13 mouse cellular contexts compared by ENCODE assay signal in the genomic region with DNA sequence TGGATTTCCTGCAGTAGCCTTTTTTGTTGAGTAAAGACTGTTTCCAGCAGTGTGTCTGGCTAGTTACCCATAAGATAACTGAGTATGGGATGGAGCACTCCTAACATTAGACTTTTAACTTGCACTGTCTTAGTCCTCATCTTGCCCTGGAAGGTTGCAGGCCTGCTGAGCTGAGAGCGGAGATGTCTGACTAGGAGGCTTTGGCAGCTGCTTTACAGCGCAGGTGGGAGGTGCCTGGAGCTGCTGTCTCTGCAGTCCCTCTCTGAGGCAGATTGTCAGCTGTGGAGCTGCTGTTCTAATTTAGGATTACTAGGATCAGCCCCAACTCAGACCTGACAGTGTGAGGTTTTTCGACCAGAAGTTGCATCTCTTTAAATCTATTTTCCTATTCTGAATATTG. TPM values are rescaled to one million over a fixed set of nuclear protein-coding genes. Genes with fewer than 3 reads are reported as not detected.
DNase-seq lines count a peak whose midpoint lies in the region; ATAC-seq and TF ChIP-seq lines count a peak whose summit lies in the region.
"Had no signal": no experiment of that assay in that cellular context is flagged by ENCODE, and none has a peak within 500 bp of the region (broad histone marks: within the 10 kb centered on the region; RNA-seq: fewer than 3 reads in every experiment).

No protein-coding gene starts in this region.

- no peak overlapping the region for H3K27ac ChIP-seq in liver, postnatal 0 days (ENCODE audit: low read depth)
- peak overlapping the region; percentile 53; the same call in 1 of the 2 replicates for H3K27ac ChIP-seq in heart, embryonic 16.5 days (ENCODE audit: low read length)
- H3K27ac ChIP-seq in olfactory bulb, adult 2 months (ENCODE audit: insufficient read depth, low read depth, low read length) = peak overlapping the region; percentile 51; the same call in 1 of the 2 replicates
- H3K27ac ChIP-seq: neural tube, embryonic 13.5 days had no signal

- no peaks in the 10 kb centered on the region for H3K27me3 ChIP-seq in liver, postnatal 0 days (ENCODE audit: insufficient read depth, low read length)
- no peaks in the 10 kb centered on the region for H3K27me3 ChIP-seq in heart, embryonic 16.5 days (ENCODE audit: control insufficient read depth, insufficient read depth, low read length)
- H3K27me3 ChIP-seq: neural tube, embryonic 13.5 days had no signal

- no peak overlapping the region for H3K4me3 ChIP-seq in liver, postnatal 0 days (ENCODE audit: low read depth, low read length)
- H3K4me3 ChIP-seq in heart, embryonic 16.5 days (ENCODE audit: low read length) = no peak overlapping the region
- H3K4me3 ChIP-seq in olfactory bulb, adult 2 months (ENCODE audit: insufficient read depth, low read depth, low read length) = no peak overlapping the region
- H3K4me3 ChIP-seq: neural tube, embryonic 13.5 days had no signal

- WGBS in liver, postnatal 0 days (ENCODE audit: insufficient replicate concordance) = 76% methylated on average over 3 of the region's 3 CpGs
- WGBS in heart, embryonic 16.5 days = 40% methylated on average over 3 of the region's 3 CpGs
- WGBS in olfactory bulb, adult 2 months = 33% methylated on average over 3 of the region's 3 CpGs

- TF ChIP-seq CTCF in liver, postnatal 0 days (IDR thresholded peaks at IDR 0.05; ENCODE audit: low read depth) = no peak
- no peak for TF ChIP-seq CTCF in olfactory bulb, adult 2 months (IDR thresholded peaks at IDR 0.05; ENCODE audit: insufficient read depth, low read depth, low read length)

- peak; percentile 22 for DNase-seq in adrenal gland, postnatal 14 days
- no peak for DNase-seq in adrenal gland, postnatal 25 days
- peak; percentile 9 for DNase-seq in liver
- DNase-seq in liver, postnatal 0 days = no peak
- DNase-seq in lung, postnatal 25 days (ENCODE audit: low spot score) = no peak
- no peak for DNase-seq in lung, postnatal 36 days
- DNase-seq: adrenal gland, adult 2 months; layer of hippocampus, postnatal 36 days had no signal

- no peaks in the 10 kb centered on the region for H3K9me3 ChIP-seq in liver, postnatal 0 days (ENCODE audit: low read length)
- H3K9me3 ChIP-seq in heart, embryonic 16.5 days (replicated peaks; ENCODE audit: control insufficient read depth, low read length) = no peaks in the 10 kb centered on the region
- H3K9me3 ChIP-seq: G1E; neural tube, embryonic 13.5 days had no signal

- peaks cover 23% of the 10 kb centered on the region for H3K4me1 ChIP-seq in liver, postnatal 0 days (ENCODE audit: insufficient read depth)
- peaks cover 42% of the 10 kb centered on the region for H3K4me1 ChIP-seq in heart, embryonic 16.5 days (ENCODE audit: control insufficient read depth, insufficient read depth, low read length)
- H3K4me1 ChIP-seq in olfactory bulb, adult 2 months (ENCODE audit: control insufficient read depth, insufficient read depth, low read length) = peaks cover 13% of the 10 kb centered on the region

- H3K9ac ChIP-seq in liver, postnatal 0 days (replicated peaks) = no peak overlapping the region
- H3K9ac ChIP-seq in heart, embryonic 16.5 days (ENCODE audit: low read length) = no peak overlapping the region
- H3K9ac ChIP-seq: neural tube, embryonic 13.5 days had no signal

- TF ChIP-seq EP300 in liver, postnatal 0 days (IDR thresholded peaks at IDR 0.05; ENCODE audit: low read depth) = no peak

- no peak overlapping the region for H3K4me2 ChIP-seq in liver, postnatal 0 days (ENCODE audit: low read depth, low read length)
- peak overlapping the region; percentile 10; the same call in 1 of the 2 replicates for H3K4me2 ChIP-seq in heart, embryonic 16.5 days (ENCODE audit: low read depth, low read length)
- H3K4me2 ChIP-seq: neural tube, embryonic 13.5 days had no signal

- H3K36me3 ChIP-seq in liver, postnatal 0 days (replicated peaks; ENCODE audit: insufficient read depth, low read length) = no peaks in the 10 kb centered on the region
- H3K36me3 ChIP-seq in heart, embryonic 16.5 days (ENCODE audit: control insufficient read depth, insufficient read depth) = no peaks in the 10 kb centered on the region
- H3K36me3 ChIP-seq: neural tube, embryonic 13.5 days had no signal

- TF ChIP-seq POLR2A in olfactory bulb, adult 2 months (IDR thresholded peaks at IDR 0.05; ENCODE audit: insufficient read depth, low read depth, low read length) = no peak

- no peak for ATAC-seq in liver, postnatal 0 days
- peak; percentile 43; the same call in 1 of the 2 replicates for ATAC-seq in heart, embryonic 16.5 days (replicated peaks; ENCODE audit: extremely low read depth, insufficient read depth, low FRiP score)
- ATAC-seq: forebrain, embryonic 14.5 days had no signal

RNA-seq across cellular contexts. Expression of a gene that starts 34.3 kb away (rescaled TPM):
- 85.5 and 86.2 TPM in 2 replicates for total RNA-seq in adrenal gland, postnatal 14 days (2021)
- 87.7 and 113 TPM in 2 replicates for total RNA-seq in adrenal gland, postnatal 25 days (2021)
- polyA plus RNA-seq in liver, postnatal 0 days (2015; fragmentation: Nextera tagmentation; extraction: Ambion mirVana) = 14.1 and 15.4 TPM in 2 replicates
- polyA plus RNA-seq in heart, embryonic 16.5 days (2015; fragmentation: Nextera tagmentation; extraction: Ambion mirVana) = 63.5 and 70.5 TPM in 2 replicates
- not detected in 2 replicates for polyA plus RNA-seq in olfactory bulb, adult 2 months (2012; ENCODE audit: insufficient read depth, insufficient read length, low replicate concordance, missing spikeins)

Comparison
In these comparisons a context has a peak if more than half of its experiments do, and no peak if none do; other contexts are left out.
1. DNase-seq: peak in adrenal gland, postnatal 14 days (single experiment) and liver (single experiment); none in adrenal gland, postnatal 25 days (single experiment), liver, postnatal 0 days (single experiment), lung, postnatal 25 days (single experiment) and lung, postnatal 36 days (single experiment).